Mouse (Mus musculus): ENCODE results near the gene Foxo6. TPM values are rescaled to one million over a fixed set of nuclear protein-coding genes. Genes with fewer than 3 reads are reported as not detected.

Foxo6 gene
- polyA plus RNA-seq, 1 experiment from 2014 or later = 0.69 TPM

GRCm38 (mm10) chr4:120291106-120291822, 4.1 kb upstream of the Foxo6 start:
- Histone ChIP-seq H3K4me3 (ENCODE audit: low read depth, low read length) (no peak overlapping the region), H3K4me2 (ENCODE audit: low read depth, low read length) (no peak overlapping the region), H3K4me1 (ENCODE audit: control insufficient read depth, insufficient read depth, low read length) (peaks cover 5% of the 10 kb centered on the region; the same call in 1 of the 2 replicates), H3K9me3 (replicated peaks; ENCODE audit: control insufficient read depth, low read length) (no peaks in the 10 kb centered on the region), H3K36me3 (replicated peaks; ENCODE audit: control insufficient read depth, insufficient read depth, low read depth, low read length) (no peaks in the 10 kb centered on the region), H3K27me3 (ENCODE audit: control insufficient read depth, insufficient read depth, low read length) (peaks cover 9% of the 10 kb centered on the region), H3K9ac (replicated peaks; ENCODE audit: low read length) (no peak overlapping the region), H3K27ac (replicated peaks; ENCODE audit: low read depth, low read length) (no peak overlapping the region)
- DNase-seq (ENCODE audit: low spot score) = no peak
- no peak for ATAC-seq (replicated peaks; ENCODE audit: insufficient number of reproducible peaks, low FRiP score, low TSS enrichment, low read depth)
- 74% methylated on average over 11 of the region's 11 CpGs for WGBS

- Histone ChIP-seq H3K4me1 (ENCODE audit: control insufficient read depth, insufficient read depth, low read length) (peaks cover 5% of the 10 kb centered on the region; the same call in 1 of the 2 replicates), H3K36me3 (replicated peaks; ENCODE audit: control insufficient read depth, insufficient read depth, low read depth, low read length) (no peaks in the 10 kb centered on the region), H3K27me3 (ENCODE audit: control insufficient read depth, insufficient read depth, low read length) (peaks cover 16% of the 10 kb centered on the region), H3K9me3 (replicated peaks; ENCODE audit: control insufficient read depth, low read length) (no peaks in the 10 kb centered on the region), H3K4me2 (ENCODE audit: low read depth, low read length) (no peak overlapping the region), H3K4me3 (ENCODE audit: low read depth, low read length) (no peak overlapping the region), H3K27ac (replicated peaks; ENCODE audit: low read depth, low read length) (no peak overlapping the region), H3K9ac (replicated peaks; ENCODE audit: low read length) (no peak overlapping the region)
- DNase-seq (ENCODE audit: low spot score) = no peak
- ATAC-seq (replicated peaks; ENCODE audit: insufficient number of reproducible peaks, low FRiP score, low TSS enrichment, low read depth) = no peak
- 54% methylated on average over 5 of the region's 5 CpGs for WGBS
These were observed 3.3 kb upstream of the Foxo6 start for GRCm38 (mm10) chr4:120290486-120290885.

GRCm38 (mm10) chr4:120289181-120289965, 2.2 kb upstream of the Foxo6 start:
- H3K27me3 ChIP-seq (ENCODE audit: control insufficient read depth, insufficient read depth, low read length) = peaks cover 27% of the 10 kb centered on the region
- no peak overlapping the region for H3K4me2 ChIP-seq (ENCODE audit: low read depth, low read length)
- no peak overlapping the region for H3K27ac ChIP-seq (replicated peaks; ENCODE audit: low read depth, low read length)
- H3K4me1 ChIP-seq (ENCODE audit: control insufficient read depth, insufficient read depth, low read length) = peaks cover 5% of the 10 kb centered on the region; the same call in 1 of the 2 replicates
- no peak for ATAC-seq (replicated peaks; ENCODE audit: insufficient number of reproducible peaks, low FRiP score, low TSS enrichment, low read depth)
- DNase-seq (ENCODE audit: low spot score) = no peak
- no peak overlapping the region for H3K9ac ChIP-seq (replicated peaks; ENCODE audit: low read length)
- H3K4me3 ChIP-seq (ENCODE audit: low read depth, low read length) = no peak overlapping the region
- 65% methylated on average over 3 of the region's 3 CpGs for WGBS
- no peaks in the 10 kb centered on the region for H3K9me3 ChIP-seq (replicated peaks; ENCODE audit: control insufficient read depth, low read length)
- no peaks in the 10 kb centered on the region for H3K36me3 ChIP-seq (replicated peaks; ENCODE audit: control insufficient read depth, insufficient read depth, low read depth, low read length)

- under 1% methylated on average over 45 of the region's 53 CpGs for WGBS
- no peak for DNase-seq (ENCODE audit: low spot score)
- H3K4me2 ChIP-seq (ENCODE audit: low read depth, low read length) = peak overlapping the region; percentile 100
- ATAC-seq (replicated peaks; ENCODE audit: insufficient number of reproducible peaks, low FRiP score, low TSS enrichment, low read depth) = no peak
- peak overlapping the region; percentile 60 for H3K4me3 ChIP-seq (ENCODE audit: low read depth, low read length)
- H3K4me1 ChIP-seq (ENCODE audit: control insufficient read depth, insufficient read depth, low read length) = peaks cover 11% of the 10 kb centered on the region
- H3K9ac ChIP-seq (replicated peaks; ENCODE audit: low read length) = peak overlapping the region; percentile 59
- no peaks in the 10 kb centered on the region for H3K9me3 ChIP-seq (replicated peaks; ENCODE audit: control insufficient read depth, low read length)
- no peak overlapping the region for H3K27ac ChIP-seq (replicated peaks; ENCODE audit: low read depth, low read length)
- H3K27me3 ChIP-seq (ENCODE audit: control insufficient read depth, insufficient read depth, low read length) = peaks cover 51% of the 10 kb centered on the region
- H3K36me3 ChIP-seq (replicated peaks; ENCODE audit: control insufficient read depth, insufficient read depth, low read depth, low read length) = no peaks in the 10 kb centered on the region
These were observed 348 bp downstream of the Foxo6 start for GRCm38 (mm10) chr4:120286761-120287241.

GRCm38 (mm10) chr4:120285730-120286129, 1.4 kb downstream of the Foxo6 start:
- peaks cover 11% of the 10 kb centered on the region for H3K4me1 ChIP-seq (ENCODE audit: control insufficient read depth, insufficient read depth, low read length)
- no peak overlapping the region for H3K4me3 ChIP-seq (ENCODE audit: low read depth, low read length)
- no peak for DNase-seq (ENCODE audit: low spot score)
- ATAC-seq (replicated peaks; ENCODE audit: insufficient number of reproducible peaks, low FRiP score, low TSS enrichment, low read depth) = no peak
- H3K9ac ChIP-seq (replicated peaks; ENCODE audit: low read length) = no peak overlapping the region
- no peaks in the 10 kb centered on the region for H3K36me3 ChIP-seq (replicated peaks; ENCODE audit: control insufficient read depth, insufficient read depth, low read depth, low read length)
- 71% methylated on average over 1 of the region's 1 CpGs for WGBS
- no peaks in the 10 kb centered on the region for H3K9me3 ChIP-seq (replicated peaks; ENCODE audit: control insufficient read depth, low read length)
- peaks cover 57% of the 10 kb centered on the region for H3K27me3 ChIP-seq (ENCODE audit: control insufficient read depth, insufficient read depth, low read length)
- H3K4me2 ChIP-seq (ENCODE audit: low read depth, low read length) = no peak overlapping the region
- no peak overlapping the region for H3K27ac ChIP-seq (replicated peaks; ENCODE audit: low read depth, low read length)

- Histone ChIP-seq H3K9me3 (replicated peaks; ENCODE audit: control insufficient read depth, low read length) (no peaks in the 10 kb centered on the region), H3K4me3 (ENCODE audit: low read depth, low read length) (no peak overlapping the region), H3K4me2 (ENCODE audit: low read depth, low read length) (no peak overlapping the region), H3K9ac (replicated peaks; ENCODE audit: low read length) (no peak overlapping the region), H3K36me3 (replicated peaks; ENCODE audit: control insufficient read depth, insufficient read depth, low read depth, low read length) (no peaks in the 10 kb centered on the region), H3K4me1 (ENCODE audit: control insufficient read depth, insufficient read depth, low read length) (peaks cover 11% of the 10 kb centered on the region), H3K27me3 (ENCODE audit: control insufficient read depth, insufficient read depth, low read length) (peaks cover 57% of the 10 kb centered on the region), H3K27ac (replicated peaks; ENCODE audit: low read depth, low read length) (no peak overlapping the region)
- 62% methylated on average over 3 of the region's 3 CpGs for WGBS
- no peak for DNase-seq (ENCODE audit: low spot score)
- no peak for ATAC-seq (replicated peaks; ENCODE audit: insufficient number of reproducible peaks, low FRiP score, low TSS enrichment, low read depth)
These were observed 1.9 kb downstream of the Foxo6 start for GRCm38 (mm10) chr4:120285223-120285622.

GRCm38 (mm10) chr4:120284187-120284586, 3.0 kb downstream of the Foxo6 start:
- DNase-seq (ENCODE audit: low spot score) (no peak), ATAC-seq (replicated peaks; ENCODE audit: insufficient number of reproducible peaks, low FRiP score, low TSS enrichment, low read depth) (no peak)
- H3K4me2 ChIP-seq (ENCODE audit: low read depth, low read length) = no peak overlapping the region
- no peak overlapping the region for H3K27ac ChIP-seq (replicated peaks; ENCODE audit: low read depth, low read length)
- WGBS = 63% methylated on average over 1 of the region's 1 CpGs
- no peaks in the 10 kb centered on the region for H3K9me3 ChIP-seq (replicated peaks; ENCODE audit: control insufficient read depth, low read length)
- H3K36me3 ChIP-seq (replicated peaks; ENCODE audit: control insufficient read depth, insufficient read depth, low read depth, low read length) = no peaks in the 10 kb centered on the region
- H3K4me1 ChIP-seq (ENCODE audit: control insufficient read depth, insufficient read depth, low read length) = peaks cover 11% of the 10 kb centered on the region
- H3K27me3 ChIP-seq (ENCODE audit: control insufficient read depth, insufficient read depth, low read length) = peaks cover 57% of the 10 kb centered on the region
- H3K4me3 ChIP-seq (ENCODE audit: low read depth, low read length) = no peak overlapping the region
- H3K9ac ChIP-seq (replicated peaks; ENCODE audit: low read length) = no peak overlapping the region

GRCm38 (mm10) chr4:120283141-120283540, 4.0 kb downstream of the Foxo6 start:
- ATAC-seq (replicated peaks; ENCODE audit: insufficient number of reproducible peaks, low FRiP score, low TSS enrichment, low read depth) (peak; percentile 46), DNase-seq (ENCODE audit: low spot score) (peak; percentile 61)
- no peaks in the 10 kb centered on the region for H3K36me3 ChIP-seq (replicated peaks; ENCODE audit: control insufficient read depth, insufficient read depth, low read depth, low read length)
- H3K4me3 ChIP-seq (ENCODE audit: low read depth, low read length) = peak overlapping the region; percentile 39
- no peaks in the 10 kb centered on the region for H3K9me3 ChIP-seq (replicated peaks; ENCODE audit: control insufficient read depth, low read length)
- peak overlapping the region; percentile 48 for H3K9ac ChIP-seq (replicated peaks; ENCODE audit: low read length)
- peak overlapping the region; percentile 87 for H3K4me2 ChIP-seq (ENCODE audit: low read depth, low read length)
- peaks cover 11% of the 10 kb centered on the region for H3K4me1 ChIP-seq (ENCODE audit: control insufficient read depth, insufficient read depth, low read length)
- WGBS = 13% methylated on average over 5 of the region's 6 CpGs
- peaks cover 57% of the 10 kb centered on the region for H3K27me3 ChIP-seq (ENCODE audit: control insufficient read depth, insufficient read depth, low read length)
- H3K27ac ChIP-seq (replicated peaks; ENCODE audit: low read depth, low read length) = no peak overlapping the region

All from embryonic facial prominence, embryonic 11.5 days (tissue).